Mouse (Mus musculus): ENCODE results near the gene Trim68.
A peak's percentile ranks its signal among the peaks of the same experiment; 100 is the strongest.
"Not testable (repeated sequence)": the region's sequence is repeated elsewhere in the genome, so short reads cannot be mapped to it uniquely, and the experiment has no call there.

Trim68 gene

DNA sequence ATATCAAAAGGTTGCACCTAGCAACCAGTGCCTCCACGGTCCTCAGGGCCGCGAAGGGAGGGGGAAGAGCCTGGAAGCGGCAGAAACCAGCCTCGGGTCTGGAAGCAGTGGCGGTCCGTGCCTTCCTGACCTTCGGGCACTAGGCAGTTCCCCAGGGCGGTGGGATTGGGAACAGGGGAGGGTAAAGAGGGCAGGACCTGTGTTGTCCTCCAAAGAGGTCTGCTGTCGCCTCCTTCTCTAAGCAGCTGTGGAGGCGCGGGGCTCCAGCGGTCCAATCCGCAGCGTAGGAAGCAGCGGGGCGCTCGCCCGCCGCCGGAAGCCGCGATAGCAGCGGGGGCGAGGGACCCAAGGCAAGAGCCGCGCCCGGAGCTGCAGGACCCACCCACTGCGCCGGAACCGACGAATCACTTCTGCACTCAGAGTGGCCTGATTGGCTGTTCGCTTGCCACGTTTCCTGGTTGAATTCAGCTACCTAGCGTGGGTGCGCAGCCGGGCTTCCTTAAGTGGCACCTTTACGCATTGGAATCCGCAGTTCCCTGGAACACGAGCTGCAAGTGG, at the start of gene Trim68:
Gene Trim68 (minus strand): TSS at position 384 of the 558 bp plus-strand sequence.
- peak; percentile 87 for DNase-seq (ENCODE audit: extremely low spot score, low spot score)

- no peak for DNase-seq (ENCODE audit: extremely low spot score, low spot score)
These were observed 46.7 kb upstream of the Trim68 start for GRCm38 (mm10) chr7:102733793-102734192.

- no peak for DNase-seq (ENCODE audit: extremely low spot score, low spot score)
These were observed 40.3 kb upstream of the Trim68 start, which contains the start of gene Olfr559 for GRCm38 (mm10) chr7:102727391-102727790. Olfr559 (minus strand) TSS chr7:102727491.

DNA sequence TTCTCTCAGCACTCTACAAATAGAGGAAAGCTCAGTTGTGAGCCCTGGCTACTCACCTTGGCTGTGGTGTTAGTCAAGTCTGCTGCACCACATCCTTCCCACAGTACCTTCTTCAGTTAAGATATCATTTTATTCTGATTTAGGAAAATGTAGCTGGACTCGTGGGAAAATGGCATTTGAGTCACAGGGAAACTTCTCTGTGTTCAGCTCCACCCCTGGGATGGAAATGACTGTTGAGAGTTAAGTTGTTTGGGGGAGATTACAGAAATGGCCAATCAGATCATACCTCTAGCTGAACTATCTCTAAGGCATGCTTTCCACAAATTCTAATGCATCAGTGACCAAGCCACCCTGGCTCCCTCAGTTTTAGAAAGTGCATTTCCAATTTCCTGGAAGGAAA, 31.8 kb upstream of the Trim68 start, which contains the start of gene Olfr33:
Gene Olfr33 (minus strand): TSS at position 101 of the 400 bp plus-strand sequence.
- no peak for DNase-seq (ENCODE audit: extremely low spot score, low spot score)

- DNase-seq (ENCODE audit: extremely low spot score, low spot score), result no peak
These were observed 14.8 kb upstream of the Trim68 start, which contains the start of gene Olfr558 for GRCm38 (mm10) chr7:102701915-102702314. Olfr558 (plus strand) TSS chr7:102702215.

GRCm38 (mm10) chr7:102698461-102698860, 11.3 kb upstream of the Trim68 start:
- DNase-seq (ENCODE audit: extremely low spot score, low spot score), result no peak

- peak; percentile 33 for DNase-seq (ENCODE audit: extremely low spot score, low spot score)
These were observed 8.4 kb upstream of the Trim68 start, which contains the start of gene Olfr557 for GRCm38 (mm10) chr7:102695358-102696125. Olfr557 (plus strand) TSS chr7:102695910.

DNA sequence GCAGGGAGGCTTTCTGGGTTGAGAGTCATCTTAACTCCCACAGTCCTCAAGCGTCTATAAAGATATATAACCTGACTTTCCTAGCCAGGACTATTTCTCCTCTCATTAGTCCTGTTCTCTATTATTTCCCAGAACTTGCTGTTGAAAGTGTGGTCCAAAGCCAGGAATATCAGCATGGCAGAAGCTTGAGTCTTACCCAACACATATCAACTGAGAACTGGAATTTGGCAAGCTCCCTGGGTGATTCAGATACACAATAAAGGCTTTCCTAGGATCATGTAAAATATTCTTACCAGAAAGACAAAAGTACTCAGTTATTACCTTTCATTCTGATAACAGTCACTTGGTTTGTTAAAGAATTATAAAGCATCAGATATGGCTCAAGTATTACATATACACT, 5.2 kb downstream of the Trim68 start:
- DNase-seq (ENCODE audit: extremely low spot score, low spot score), result no peak

DNA sequence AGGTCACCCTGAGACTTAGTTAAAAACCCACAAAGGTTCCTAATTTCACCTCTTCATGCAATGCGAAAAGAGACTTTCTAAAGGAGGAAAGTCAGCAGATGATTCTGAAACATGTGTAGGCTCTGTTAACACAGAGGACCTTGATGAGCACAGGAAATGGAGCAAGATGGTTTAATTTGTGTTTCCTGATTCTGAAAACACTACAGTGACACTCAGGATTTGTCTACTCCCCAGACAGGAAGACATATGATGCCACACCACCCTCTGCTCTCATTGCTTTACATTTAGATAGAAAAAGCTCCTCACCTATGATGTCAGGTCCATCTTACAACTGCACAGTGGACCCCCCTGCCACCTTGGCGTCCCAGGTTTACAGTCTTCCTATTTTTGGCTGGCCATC, 10.9 kb downstream of the Trim68 start:
- DNase-seq (ENCODE audit: extremely low spot score, low spot score), result no peak

DNA sequence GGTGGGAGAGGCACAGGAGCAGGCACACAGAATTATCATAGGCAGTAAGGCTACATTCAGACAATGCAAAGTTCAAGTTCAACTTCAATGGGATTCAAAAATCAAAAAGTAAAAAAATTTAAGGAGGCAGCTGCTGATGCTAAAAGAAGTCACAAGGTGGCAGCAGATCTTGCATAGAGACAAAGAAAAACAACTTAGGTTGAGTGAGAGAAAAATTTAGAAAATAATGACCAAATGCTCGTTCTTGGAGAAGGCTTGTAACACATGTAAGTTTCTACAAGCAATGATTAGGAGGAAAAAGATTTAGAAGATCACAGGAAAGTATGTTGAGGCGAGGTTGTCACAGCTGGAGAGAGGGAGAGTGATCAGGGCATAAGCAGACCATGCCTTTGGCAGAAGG, 21.7 kb downstream of the Trim68 start:
- no peak for DNase-seq (ENCODE audit: extremely low spot score, low spot score)

DNA sequence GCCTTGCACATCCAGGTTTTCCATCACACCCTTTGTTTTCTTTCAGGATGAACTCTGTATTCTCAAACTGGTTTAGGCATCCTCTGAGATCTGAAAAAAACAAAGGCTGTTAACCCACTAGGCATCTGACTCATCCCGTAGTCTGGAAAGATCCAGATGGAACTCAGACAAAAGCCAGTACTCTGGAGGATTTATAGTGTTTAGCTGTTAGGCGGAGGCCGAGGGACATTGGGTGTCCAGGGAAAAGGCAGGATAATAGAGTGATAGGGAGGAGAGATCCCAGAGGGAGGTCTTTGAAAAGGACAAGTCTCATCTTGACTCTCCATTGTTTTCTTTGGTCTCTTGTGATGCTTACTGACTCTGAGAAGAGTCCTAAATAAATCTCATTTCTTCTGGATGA, 22.5 kb downstream of the Trim68 start, which contains the start of gene Olfr556:
Gene Olfr556 (plus strand): TSS at position 301 of the 400 bp plus-strand sequence.
- DNase-seq (ENCODE audit: extremely low spot score, low spot score), result no peak

DNA sequence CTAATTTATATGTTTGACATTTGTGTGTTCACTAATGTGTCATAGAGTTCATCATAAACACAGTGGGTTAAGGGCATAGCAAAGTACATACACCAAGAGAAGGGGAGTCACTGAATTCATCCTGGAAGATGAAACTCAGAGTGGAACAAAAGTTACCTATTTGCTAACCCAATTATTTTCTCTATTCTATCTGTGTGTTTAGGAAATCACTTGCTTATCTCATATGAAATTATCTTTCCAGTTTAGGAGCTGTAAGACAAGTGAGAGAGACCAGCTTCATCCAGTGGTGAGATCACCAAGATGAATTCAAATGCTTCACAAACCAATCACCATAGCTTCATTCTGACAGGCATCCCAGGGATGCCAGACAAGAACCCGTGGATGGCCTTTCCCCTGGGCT, 28.6 kb downstream of the Trim68 start, which contains the start of gene Olfr555:
Gene Olfr555 (plus strand): TSS at position 301 of the 400 bp plus-strand sequence.
- DNase-seq (ENCODE audit: extremely low spot score, low spot score), result no peak

DNA sequence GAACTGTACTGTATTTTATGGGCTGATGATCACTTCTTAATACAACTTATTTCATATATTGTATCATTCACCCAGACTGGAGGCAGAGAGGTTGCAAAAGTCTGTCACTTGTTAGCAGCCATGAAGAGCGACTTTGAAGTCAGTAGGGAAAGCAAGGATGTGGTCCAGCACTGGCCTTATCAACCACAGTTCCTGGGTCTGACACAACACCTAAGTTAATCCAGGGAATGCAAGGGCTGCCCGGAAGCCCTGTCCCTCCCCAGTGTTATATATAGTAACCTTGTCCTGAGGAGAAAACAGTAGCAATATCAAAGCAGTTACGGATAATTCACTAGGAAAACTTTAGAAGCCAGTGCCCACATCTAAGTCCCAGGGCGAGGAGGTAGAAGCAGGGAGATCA, 42.2 kb downstream of the Trim68 start:
- DNase-seq (ENCODE audit: extremely low spot score, low spot score), result not testable (repeated sequence)

- DNase-seq (ENCODE audit: extremely low spot score, low spot score), result no peak
These were observed 49.0 kb downstream of the Trim68 start, which contains the start of gene Olfr554 for GRCm38 (mm10) chr7:102638132-102638531. Olfr554 (plus strand) TSS chr7:102638432.

- no peak for DNase-seq (ENCODE audit: extremely low spot score, low spot score)
These were observed 50.5 kb downstream of the Trim68 start for GRCm38 (mm10) chr7:102636665-102637064.

All from neural tube, embryonic 10.5 days (tissue).